Mouse (Mus musculus): Measurements from ENCODE around the gene Col10a1.

DNA sequence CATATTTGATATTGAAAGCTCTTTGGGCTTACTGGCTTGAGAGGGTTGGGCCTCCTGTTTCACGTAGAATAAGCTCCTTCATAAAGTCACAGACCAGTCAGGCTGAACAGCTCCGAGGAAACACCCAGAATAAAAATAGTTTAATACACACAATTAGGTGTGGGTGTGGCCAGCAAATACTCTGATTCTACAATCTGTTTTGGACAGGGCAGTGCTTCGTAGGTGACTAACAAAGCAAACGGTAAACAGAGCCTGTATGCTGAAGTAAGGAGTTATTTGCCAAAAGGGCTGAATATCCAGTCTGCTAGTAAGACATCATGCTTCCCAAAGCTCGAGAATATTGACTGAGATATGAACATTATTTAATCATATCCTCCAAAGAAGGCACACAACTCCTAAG lies 4.1 kb upstream of the Col10a1 start:
- TF ChIP-seq CTCF (IDR thresholded peaks at IDR 0.05; ENCODE audit: extremely low read depth, insufficient read depth, insufficient read length, insufficient replicate concordance) (no peak), POLR2A (IDR thresholded peaks at IDR 0.05; ENCODE audit: low read depth, low read length) (no peak)

Data from spleen, adult 2 months (tissue).